Mouse (Mus musculus): ENCODE data around the gene Sash1.
A peak's percentile ranks its signal among the peaks of the same experiment; 100 is the strongest.
"Not testable (repeated sequence)": the region's sequence is repeated elsewhere in the genome, so short reads cannot be mapped to it uniquely, and the experiment has no call there.

Sash1 gene

DNA sequence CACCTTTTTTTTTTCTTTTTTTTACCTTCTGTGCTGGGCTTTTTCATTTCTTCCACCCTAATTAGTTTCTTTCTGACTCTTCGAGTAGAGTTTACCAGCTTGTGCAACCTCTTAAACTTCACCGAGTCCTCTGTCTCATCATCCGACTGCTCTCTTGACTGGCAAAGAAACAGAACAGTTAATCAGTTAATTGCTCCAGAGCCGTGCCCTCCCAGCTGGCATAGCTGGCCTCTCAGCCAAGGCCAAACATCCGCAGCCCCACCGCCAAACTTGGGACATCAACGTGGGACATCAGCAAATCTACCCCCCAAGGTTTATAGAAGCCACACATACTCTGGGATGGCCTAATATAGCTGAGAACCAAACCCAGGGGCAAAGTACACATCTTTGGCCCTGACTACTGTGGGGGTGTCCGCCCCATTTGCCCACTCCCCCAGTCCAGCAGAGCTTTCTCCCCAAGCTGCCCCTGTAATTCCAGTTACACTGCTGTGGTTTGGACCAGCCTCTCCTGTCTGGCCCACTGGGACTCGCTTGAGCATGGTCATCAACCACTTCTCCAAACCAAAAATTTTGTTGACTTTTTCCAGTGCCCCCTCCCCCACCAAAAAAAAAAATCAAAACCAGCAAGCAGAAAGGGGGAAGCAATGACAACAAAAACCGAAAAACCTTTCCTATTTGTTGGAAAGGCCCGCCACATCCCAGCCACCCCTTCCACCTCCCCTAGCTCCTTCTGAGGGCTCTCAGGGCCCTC is 129.1 kb downstream of the Sash1 start:
- DNase-seq (ENCODE audit: low spot score in 2 of 2), result no peak

DNA sequence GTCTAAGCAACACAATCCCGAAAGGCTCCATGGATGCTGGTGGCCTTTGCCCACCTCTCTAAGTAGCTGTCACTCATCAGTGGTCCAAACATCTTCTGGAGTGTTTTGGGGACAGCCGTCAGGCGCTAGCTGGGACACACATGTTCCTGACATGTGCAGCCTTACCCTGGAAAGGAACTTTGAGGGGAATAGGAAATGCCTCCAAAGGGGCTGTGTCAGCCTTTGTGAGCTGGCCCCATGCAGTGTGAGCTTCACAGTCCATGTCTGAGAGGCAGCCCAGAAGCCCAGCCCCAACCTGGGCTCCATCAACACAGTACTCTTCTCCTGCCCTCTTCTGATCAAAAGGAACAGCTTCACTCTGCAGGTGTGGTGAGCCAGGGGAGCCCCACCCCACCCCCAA is 132.5 kb downstream of the Sash1 start:
- no peak for DNase-seq (ENCODE audit: low spot score in 2 of 2)

DNA sequence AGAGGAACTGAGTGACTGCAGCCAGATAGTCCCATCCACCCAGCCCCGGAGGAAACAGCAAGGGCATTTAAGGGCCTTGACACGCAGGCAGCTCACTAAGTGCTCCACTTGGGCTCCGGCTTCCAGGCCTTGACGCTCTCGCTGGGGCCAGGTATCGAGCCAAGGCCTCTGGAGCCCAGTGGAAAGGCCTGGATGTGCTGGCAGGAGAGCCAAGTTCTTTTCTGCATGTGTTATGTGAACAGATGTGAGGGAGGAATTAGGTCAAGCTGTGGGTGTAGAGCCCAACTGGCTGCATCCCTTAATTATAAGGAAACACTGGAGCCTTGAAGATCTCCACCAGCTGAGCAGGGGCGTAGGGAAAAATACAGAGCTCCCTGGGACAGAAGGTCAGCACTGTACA is 133.4 kb downstream of the Sash1 start:
- no peak for DNase-seq (ENCODE audit: low spot score in 2 of 2)

DNA sequence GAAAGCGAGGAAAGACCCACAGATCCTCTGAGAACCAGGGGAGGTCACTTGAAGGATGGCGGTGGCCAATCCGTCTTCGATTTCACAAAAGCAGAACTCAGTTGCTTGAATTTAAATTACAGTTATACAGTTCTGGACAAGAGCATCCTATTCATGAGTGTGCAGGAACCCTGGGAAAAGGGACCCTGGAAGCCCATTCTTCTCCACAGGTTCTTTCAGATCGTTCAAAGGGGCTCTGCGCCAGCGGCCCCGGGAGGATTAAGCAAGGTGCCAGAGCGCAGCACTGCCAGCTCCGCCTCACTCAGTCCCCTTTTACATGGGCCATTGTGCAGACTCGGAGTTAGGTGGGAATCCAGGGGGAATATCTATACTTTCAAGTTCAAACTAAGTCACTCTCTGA is 136.3 kb downstream of the Sash1 start:
- no peak for DNase-seq (ENCODE audit: low spot score in 2 of 2)

DNA sequence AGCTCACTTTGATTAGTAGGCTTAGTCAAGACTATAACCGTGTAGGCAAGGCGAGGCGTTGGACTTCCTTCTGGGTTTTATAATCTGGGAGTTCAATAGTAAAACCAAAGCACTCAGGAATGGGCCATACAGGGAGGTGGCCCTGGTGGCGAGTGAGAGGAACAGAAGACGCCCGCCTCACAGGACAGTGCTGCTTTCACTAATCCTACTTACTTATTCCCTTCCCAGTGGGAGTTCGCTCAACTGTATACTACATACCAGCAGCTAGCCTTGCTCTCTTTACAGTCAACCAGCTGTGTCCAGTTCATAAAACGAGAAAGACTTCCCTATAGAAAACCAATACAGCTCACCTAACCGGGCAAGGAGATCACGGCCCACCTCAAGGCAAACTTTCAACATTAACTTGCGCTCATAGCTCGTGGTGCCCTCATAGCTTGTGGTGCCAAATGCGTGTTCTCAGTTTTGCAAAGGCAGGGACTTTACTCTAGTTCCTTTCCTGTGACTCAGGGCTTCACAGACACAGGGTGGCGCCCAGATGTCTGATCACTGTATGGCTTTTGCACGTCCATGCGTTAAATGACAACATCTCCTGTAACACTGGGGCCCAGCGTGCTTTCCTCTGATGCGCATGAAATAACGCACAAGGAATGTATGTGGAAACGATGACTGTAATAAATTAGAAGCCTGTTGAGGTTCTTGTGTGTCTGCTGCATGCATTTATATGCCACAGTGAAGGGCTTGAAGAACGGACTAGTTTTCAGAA is 138.2 kb downstream of the Sash1 start:
- DNase-seq (ENCODE audit: low spot score in 2 of 2), result peak in 1 of 2 experiments; percentile 4

DNA sequence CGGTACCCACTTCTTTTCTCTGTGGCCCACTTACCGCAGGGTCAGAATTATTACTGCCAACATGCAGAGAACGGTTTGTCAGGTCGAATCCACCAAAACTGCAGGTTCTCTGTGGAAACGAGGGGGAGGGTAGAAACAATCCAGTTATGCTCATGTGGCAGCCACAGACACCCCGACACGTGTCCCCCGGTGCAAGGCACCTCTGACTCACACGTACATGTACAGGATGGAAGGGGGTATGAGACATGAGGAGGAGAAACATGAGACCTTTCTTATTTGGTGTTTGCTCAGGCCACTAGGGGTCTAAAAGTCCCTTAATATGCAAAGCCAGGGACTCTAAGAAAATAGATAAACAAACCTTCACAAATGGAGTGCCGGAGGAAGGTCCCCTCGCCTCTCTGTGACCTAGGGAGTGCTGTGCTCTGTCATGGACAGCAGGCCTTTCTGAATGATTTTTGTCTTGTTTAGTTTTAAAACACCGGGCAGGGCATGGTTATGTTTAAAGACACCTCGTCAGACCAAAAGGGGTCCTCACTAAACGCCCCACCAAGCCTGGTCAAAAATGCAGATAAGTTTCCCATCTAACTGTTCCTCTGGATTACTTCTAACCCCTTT is 139.7 kb downstream of the Sash1 start:
- peak; percentile 10 to 44 for DNase-seq (ENCODE audit: low spot score in 2 of 2)

DNA sequence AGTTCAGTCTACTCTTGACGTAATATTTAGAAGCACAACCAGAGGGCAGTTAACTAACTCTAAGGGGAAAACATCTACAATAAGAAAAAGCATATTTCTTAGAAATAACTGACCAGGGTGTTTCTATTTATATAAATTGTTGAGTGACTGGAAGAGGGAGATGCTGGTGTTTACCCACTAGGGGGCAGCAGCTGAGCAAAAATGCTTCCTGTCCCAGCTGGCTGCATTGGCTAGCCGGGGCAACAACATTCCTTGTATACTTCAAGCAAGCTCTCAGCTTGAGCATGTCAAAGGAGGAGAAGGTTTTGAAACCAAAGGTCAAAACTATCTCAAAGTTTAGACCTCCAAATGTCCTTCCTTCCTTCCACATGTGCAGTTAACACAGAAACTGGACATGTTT is 143.0 kb downstream of the Sash1 start:
- peak; percentile 17 to 35 for DNase-seq (ENCODE audit: low spot score in 2 of 2)

DNA sequence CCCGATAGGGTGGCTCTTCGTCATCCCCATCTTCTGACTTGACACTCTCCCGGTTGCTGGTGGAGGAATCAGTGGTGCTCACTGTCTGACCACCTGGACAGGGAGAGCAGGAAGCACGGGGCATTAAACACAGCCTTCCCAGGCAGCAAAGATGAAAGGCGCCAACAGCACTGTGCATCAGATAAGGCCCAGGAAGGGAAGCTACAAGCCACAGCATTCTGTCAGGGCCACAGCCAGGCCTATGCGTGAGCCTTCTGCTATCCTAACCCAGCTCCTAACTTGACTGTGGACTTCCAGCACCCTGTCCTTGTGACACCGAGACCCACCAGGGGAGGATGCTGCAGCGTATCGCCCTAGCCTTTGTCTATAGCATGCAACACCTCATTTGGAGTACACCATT is 144.4 kb downstream of the Sash1 start:
- no peak for DNase-seq (ENCODE audit: low spot score in 2 of 2)

DNA sequence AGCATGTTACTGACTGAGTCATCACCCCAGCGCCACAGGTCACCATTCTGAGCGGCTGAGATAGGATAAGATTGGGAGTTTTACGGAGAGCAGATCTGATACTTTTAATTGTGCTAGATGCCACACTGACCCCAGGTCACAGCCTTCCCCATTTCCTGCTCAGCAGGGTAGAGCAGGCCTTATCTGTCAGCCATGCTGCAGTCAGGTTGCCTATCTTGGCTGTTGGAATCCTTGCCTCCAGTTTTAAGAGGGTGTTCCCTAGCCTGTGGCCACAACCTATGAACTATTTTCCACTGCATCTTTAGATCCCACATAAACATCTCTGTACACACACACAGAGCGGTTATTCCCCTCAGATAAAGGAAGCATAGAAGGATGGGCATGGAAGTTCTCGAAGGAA is 145.1 kb downstream of the Sash1 start:
- no peak for DNase-seq (ENCODE audit: low spot score in 2 of 2)

DNA sequence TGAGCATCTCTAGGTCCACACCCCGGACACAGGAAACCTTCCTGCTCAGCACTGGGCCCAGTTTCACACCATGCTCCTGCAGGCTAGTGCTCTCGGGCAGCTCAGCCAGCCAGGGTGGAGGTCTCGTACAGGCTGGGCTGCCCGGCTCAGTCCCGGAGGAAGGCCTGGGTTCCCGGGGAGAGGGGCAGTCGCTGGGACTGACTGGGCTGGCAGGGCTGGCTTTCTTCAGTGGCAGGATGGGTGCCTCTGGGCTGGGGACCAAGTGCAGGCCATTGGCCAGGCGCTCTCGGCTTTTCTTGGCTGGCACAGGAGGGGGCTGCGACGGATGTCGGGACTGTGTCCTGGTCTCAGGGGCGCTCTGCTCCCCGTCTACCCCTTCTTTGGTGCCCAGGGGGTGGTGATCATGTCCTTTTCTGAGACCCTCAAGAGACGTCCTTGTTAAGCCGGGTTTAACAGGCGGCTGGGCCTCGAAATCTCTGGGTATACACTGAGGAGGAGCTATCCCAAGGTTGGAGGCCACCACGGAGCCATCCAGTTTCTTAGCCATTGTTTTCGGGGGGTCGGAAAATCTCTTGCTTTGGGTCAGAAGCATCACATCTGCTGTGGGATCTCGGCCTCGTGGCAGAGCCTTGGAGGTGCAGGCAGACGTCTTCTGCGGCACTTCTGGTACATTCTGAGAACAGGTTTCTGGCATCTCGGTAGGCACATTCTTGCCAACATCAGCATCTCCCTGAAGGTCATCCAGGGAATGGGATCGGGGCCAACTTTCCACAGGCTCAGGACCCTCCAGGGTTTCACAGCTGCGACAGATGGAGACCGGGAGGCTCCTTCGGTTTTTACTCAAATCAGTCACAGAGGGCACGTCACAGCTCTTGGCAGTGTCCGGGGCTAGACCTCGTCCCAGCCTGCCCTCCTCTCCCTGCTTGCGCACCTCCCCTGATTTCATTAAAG is 156.2 kb downstream of the Sash1 start:
- DNase-seq (ENCODE audit: low spot score in 2 of 2), result no peak

DNA sequence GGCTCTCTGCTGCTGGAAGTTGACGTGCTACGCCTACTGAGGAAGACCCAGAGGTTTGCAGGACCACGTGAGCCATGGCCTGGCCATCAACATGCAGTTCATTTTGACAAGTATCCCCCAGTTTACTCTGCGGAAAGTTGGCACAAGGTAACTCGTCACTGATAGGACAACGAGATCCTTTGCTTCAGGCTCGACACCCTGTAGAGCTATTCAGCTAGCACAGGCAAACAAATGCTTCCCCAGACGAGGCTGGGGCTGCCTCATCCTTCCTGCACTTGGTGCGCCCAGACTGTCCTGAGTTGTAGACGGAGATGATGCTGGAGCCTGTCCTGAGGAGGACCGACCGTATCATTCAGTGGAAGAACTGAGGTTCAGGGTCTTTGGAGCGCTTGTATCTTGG is 166.5 kb downstream of the Sash1 start:
- DNase-seq (ENCODE audit: low spot score in 2 of 2), result no peak

DNA sequence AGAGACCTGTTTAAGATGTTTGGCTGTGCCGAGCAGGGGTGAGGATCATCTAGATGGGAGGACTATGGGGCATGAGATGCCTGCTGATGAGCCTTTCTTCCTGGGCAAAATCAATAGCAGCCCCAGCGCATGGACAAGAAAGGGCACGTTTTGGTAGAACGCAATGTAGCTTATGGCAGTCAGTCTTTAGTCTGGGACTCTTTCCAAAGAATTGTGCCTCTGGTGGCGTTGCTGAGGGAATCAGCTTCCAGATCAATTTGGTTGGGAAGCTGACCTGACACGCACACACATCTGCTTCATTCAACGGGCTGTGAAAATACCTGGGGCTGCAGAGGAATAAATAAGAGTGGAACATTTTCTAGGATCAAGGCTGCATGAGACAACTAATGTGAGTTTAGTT is 167.0 kb downstream of the Sash1 start:
- no peak for DNase-seq (ENCODE audit: low spot score in 2 of 2)

DNA sequence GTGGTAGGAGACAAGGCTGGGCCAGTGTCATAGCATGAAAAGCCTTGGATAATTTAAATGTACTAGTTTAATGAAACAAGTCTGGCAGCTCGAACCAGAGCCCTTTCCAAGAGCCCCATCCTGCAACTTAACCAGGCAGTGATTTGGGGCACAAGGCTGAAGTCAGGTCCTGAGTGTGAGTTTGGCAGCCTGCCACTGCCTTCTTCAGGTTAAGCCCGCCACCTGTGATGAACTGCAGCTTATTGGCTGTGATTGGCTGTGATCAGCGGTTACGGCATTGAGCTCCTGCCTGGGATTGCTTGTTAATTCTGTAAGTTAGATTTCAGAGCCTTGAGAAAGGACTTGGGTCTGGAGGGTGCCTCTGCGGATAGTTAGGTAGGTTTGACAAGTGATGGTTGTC is 168.7 kb downstream of the Sash1 start:
- DNase-seq (ENCODE audit: low spot score in 2 of 2), result no peak

DNA sequence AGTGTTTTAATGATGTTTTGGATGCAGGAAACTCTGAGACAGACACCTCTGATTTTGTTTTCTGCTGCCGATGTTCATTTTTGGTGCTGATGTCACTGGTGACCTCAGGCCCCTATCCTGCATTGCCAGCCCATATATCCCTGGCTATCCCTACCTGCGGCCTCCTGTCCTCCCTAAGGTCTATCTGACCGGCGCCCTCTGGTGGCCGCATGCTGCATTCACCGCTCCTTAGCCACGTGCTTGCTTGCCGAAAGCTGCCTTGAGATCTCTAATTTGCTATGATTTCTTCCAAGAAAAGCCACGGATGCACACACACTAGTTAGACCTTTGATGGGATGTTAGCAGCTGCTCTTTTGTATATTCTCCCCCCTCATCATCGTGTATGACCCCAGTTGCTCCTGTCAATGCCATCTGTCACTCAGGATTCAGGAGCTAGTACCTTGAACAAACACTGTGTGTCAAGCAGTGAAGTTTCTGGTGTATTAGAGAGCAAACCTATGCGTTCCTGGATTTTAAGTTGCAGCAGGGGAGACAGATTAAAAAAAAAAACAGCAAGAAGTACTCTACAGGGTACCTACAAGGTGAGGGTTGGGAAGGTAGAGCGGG is 170.1 kb downstream of the Sash1 start:
- peak; percentile 42 to 46 for DNase-seq (ENCODE audit: low spot score in 2 of 2)

DNA sequence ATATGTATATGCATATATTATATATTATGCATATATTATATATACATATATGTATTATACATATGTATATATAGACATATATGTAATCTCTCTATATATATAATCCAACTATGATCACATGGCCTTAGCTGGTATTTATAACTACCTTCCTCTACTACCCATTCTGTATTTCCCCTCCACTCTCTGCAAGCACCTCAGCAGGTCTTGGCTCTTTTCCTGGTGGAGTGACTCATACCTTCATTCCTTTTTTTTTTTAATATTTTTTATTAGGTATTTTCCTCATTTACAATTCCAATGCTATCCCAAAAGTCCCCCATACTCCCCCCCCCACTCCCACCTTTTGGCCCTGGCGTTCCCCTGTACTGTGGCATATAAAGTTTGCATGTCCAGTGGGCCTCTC is 189.2 kb downstream of the Sash1 start:
- not testable (repeated sequence) for DNase-seq (ENCODE audit: low spot score in 2 of 2)

DNA sequence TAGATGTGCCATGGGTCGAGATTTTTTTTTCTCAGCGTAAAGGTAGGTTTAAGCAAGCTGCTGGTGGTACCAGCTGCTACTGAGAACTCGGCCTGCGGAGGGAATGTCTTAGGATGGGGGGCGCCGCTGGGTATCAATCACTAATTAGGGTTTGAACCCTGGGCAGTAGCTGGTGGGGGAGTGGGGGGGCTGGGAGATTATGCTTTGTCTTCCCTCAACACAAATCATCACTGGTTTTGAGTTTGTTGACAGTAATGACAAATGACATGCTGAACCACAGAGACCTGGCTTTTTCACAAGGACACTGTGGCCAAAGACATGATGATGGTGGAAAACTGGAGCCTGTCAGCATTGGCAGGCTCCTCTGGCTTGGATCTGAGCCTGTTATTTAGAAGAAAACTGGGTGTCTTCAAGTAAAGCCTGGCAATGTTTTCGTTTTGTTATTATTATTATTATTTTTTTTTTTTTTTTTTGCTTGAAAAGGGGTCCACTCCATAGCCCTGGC is 191.8 kb downstream of the Sash1 start:
- DNase-seq (ENCODE audit: low spot score in 2 of 2), result no peak

DNA sequence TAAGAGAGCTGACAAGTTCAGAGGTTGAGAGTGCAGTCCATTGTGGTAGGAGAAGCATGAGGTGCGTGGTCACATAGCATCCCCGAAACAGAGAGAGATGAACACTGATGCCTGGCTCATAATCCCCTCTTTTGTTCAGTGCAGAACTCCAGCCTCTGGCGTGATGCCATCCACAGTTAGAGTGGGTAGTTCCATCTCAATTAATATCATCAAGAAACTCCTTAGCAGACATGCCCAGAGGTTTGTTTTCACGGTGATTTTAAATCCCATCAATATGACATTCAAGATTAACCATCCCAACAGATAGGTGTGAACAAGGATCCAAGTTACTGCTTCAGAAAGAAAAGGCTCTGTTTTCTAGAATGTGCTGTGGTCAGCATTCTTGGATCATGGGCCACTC is 192.3 kb downstream of the Sash1 start:
- no peak for DNase-seq (ENCODE audit: low spot score in 2 of 2)

DNA sequence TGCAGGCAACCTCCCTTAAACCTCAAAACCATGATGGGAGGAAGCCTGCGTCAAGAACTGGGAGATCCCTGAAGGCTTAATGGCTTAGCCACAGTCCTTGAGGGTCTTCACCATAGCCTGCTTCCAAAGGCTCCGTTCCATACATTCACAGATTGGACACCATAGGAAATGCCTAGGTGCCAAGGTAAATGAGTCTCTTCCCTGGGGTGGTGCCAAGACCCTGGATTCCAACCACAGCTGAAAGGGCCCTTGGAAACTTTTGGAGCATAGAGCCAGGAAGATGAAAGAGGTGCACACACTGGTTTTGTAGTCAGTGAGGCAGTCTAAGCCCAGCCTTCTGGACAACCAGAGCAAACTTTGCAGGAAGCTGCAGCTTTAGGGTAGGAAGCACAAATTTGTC is 193.3 kb downstream of the Sash1 start:
- no peak for DNase-seq (ENCODE audit: low spot score in 2 of 2)

DNA sequence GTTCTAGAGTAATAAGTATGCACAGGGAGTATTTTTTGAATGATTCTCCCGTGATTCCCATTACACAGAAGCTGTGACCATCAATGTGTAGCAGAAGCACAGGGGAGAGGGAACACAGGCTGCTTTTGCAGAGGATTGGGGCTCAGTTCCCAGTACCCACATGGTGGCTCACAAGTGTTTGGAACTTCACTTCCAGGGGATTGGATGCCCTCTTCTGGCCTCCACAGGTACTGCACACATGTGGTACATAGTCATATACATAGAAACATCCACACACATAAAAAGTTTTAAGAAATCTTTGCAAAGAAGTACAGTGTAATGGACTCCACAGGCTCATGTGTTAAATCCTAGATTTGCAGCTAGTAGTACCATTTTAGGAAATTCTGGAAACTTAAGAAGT is 199.7 kb downstream of the Sash1 start:
- no peak for DNase-seq (ENCODE audit: low spot score in 2 of 2)

DNA sequence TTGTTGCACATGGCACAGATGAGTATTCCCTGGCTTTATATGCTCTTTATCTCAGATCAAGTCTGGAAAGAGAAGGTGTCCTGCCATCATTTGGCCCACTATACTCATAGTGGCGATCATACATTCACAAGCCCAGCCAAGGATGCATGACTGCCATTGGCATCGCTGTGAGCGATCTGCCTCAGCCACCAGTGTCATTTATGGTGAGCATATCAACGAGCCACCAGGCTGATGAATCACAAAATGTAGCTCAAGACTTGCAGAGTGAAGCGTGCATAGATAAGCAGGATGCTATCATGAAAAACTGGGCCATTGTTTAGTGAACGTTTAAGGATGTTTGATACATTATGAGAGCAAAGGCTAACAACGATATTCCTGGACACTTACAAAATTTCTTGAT is 200.6 kb downstream of the Sash1 start:
- DNase-seq (ENCODE audit: low spot score in 2 of 2), result no peak

DNA sequence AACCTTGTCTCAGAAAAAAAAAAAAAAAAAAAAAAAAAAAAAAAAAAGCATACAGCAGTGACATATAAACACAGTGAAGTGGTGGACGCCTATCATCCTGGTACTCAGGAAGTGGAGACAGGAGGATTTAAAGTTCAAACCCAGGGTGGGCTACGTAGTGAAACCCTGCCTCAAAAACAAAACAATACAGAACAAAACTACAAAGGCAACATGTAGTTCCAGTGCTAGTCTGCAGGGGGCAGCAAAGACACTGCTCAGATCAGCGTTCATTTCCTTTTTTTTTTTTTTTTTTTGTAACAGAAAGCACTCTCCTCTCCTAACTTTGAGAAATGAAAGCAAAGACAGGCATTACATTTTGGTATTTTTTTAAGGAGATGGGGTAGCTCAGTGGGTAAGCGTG is 203.0 kb downstream of the Sash1 start:
- DNase-seq (ENCODE audit: low spot score in 2 of 2), result peak; percentile 11 to 33

Measured in natural killer cell, adult 2 months (primary cell).